Mouse (Mus musculus): Measurements from ENCODE around the gene Fignl1. TPM values are rescaled to one million over a fixed set of nuclear protein-coding genes. Genes with fewer than 3 reads are reported as not detected.

The Fignl1 gene
- polyA plus RNA-seq (2015; fragmentation: Nextera tagmentation; extraction: Ambion mirVana): 54.1 and 54.4 TPM in 2 replicates

DNA sequence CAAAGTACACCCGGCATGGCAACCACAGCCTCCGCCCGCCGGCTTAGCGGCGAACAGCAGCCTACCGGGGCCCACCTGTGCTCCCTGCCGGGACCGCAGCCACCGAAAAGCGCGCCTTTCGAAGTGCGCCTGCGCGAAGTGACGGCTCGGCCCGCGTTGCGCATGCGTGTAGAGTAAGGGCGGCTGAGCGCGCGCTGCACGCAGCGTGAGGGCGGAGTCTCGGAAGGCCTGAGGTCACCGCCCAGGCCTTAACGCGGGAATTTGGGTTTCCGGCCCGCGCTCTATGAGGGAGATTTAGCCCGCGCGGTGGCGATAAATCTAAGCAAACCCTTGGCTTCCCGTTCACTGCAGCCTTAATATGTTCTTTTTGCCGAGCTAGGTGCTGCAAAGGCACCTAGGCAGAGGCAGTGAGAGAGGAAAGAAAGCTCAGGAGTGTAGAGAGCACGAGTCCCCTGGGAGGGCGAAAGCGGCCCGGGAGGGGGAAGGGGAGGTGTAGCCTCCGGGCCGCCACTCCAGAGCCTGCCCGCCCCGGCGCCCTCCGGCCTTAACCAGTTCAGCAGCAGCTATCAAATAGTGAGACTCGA lies at the start of gene Fignl1:
Gene Fignl1 (minus strand): TSS at position 143 of the 584 bp plus-strand sequence.
- peaks cover 7% of the 10 kb centered on the region for H3K4me1 ChIP-seq
- peak within 1 kb of the TSS; percentile 83 for H3K9ac ChIP-seq
- WGBS: under 1% methylated on average over 53 of the region's 53 CpGs
- peaks cover 6% of the 10 kb centered on the region; the same call in 1 of the 2 replicates for H3K36me3 ChIP-seq
- H3K27me3 ChIP-seq (replicated peaks): no peaks in the 10 kb centered on the region
- peak within 1 kb of the TSS; percentile 75 for H3K4me2 ChIP-seq
- peak; percentile 98 for ATAC-seq (ENCODE audit: insufficient read depth, low FRiP score, low read depth)
- H3K27ac ChIP-seq: peak within 1 kb of the TSS; percentile 98
- H3K9me3 ChIP-seq: no peaks in the 10 kb centered on the region
- H3K4me3 ChIP-seq (replicated peaks): peak within 1 kb of the TSS; percentile 77

- WGBS: 91% methylated on average over 3 of the region's 3 CpGs
- no peak for ATAC-seq (ENCODE audit: insufficient read depth, low FRiP score, low read depth)
- H3K27ac ChIP-seq: peak overlapping the region; percentile 1; the same call in 1 of the 2 replicates
Measured at GRCm38 (mm10) chr11:11856959-11857358, 48.2 kb upstream of the Fignl1 start.

GRCm38 (mm10) chr11:11855685-11856131 lies 46.9 kb upstream of the Fignl1 start:
- H3K36me3 ChIP-seq: no peaks in the 10 kb centered on the region
- peaks cover 7% of the 10 kb centered on the region for H3K4me1 ChIP-seq
- ATAC-seq (ENCODE audit: insufficient read depth, low FRiP score, low read depth): no peak
- no peaks in the 10 kb centered on the region for H3K9me3 ChIP-seq
- 57% methylated on average over 11 of the region's 11 CpGs for WGBS
- H3K27me3 ChIP-seq (replicated peaks): no peaks in the 10 kb centered on the region
- H3K9ac ChIP-seq: no peak overlapping the region
- no peak overlapping the region for H3K4me3 ChIP-seq (replicated peaks)
- H3K27ac ChIP-seq: peak overlapping the region; percentile 82
- H3K4me2 ChIP-seq: no peak overlapping the region

More at GRCm38 (mm10) chr11:11856959-11857358, 48.2 kb upstream of the Fignl1 start:
- H3K9ac ChIP-seq: no peak overlapping the region
- no peak overlapping the region for H3K4me2 ChIP-seq
- no peaks in the 10 kb centered on the region for H3K36me3 ChIP-seq
- no peak overlapping the region for H3K4me3 ChIP-seq (replicated peaks)
- H3K9me3 ChIP-seq: no peaks in the 10 kb centered on the region
- no peaks in the 10 kb centered on the region for H3K27me3 ChIP-seq (replicated peaks)
- peaks cover 5% of the 10 kb centered on the region for H3K4me1 ChIP-seq

DNA sequence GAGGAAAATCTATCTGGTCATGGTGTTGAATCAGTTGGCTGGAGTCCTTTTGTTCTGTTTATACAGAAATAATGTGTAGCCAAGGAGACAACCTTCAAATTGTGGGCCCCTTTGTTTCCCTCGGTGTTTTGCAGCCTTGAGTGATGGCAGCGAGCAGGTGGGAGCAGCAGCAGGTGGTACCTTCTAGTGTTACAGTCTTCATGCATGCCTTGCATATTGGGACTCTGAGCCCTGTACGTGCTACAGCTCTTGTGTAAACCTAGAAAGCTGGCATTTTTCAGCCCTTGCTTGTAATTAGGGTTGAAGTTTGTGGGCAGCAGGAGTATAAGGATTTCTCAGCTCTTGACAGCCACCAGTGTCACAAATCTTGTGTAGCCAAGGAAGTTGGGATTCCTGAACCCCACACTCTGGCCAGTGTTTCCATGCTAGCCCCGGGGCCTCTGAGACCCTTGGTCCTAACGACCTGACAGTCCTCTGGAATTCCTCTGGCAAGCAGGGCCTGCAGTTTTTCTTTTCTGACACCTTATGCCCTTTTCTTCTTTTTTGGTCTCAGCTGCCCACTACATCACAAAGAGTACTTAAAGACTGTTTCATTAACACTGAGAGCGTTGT lies 46.4 kb upstream of the Fignl1 start:
- H3K27me3 ChIP-seq (replicated peaks): no peaks in the 10 kb centered on the region
- H3K4me1 ChIP-seq: peaks cover 12% of the 10 kb centered on the region
- no peak overlapping the region for H3K9ac ChIP-seq
- no peak overlapping the region for H3K4me2 ChIP-seq
- WGBS: 33% methylated on average over 6 of the region's 6 CpGs
- H3K36me3 ChIP-seq: no peaks in the 10 kb centered on the region
- H3K4me3 ChIP-seq (replicated peaks): no peak overlapping the region
- peak overlapping the region; percentile 82 for H3K27ac ChIP-seq
- no peaks in the 10 kb centered on the region for H3K9me3 ChIP-seq
- ATAC-seq (ENCODE audit: insufficient read depth, low FRiP score, low read depth): peak; percentile 45; the same call in 1 of the 2 replicates

DNA sequence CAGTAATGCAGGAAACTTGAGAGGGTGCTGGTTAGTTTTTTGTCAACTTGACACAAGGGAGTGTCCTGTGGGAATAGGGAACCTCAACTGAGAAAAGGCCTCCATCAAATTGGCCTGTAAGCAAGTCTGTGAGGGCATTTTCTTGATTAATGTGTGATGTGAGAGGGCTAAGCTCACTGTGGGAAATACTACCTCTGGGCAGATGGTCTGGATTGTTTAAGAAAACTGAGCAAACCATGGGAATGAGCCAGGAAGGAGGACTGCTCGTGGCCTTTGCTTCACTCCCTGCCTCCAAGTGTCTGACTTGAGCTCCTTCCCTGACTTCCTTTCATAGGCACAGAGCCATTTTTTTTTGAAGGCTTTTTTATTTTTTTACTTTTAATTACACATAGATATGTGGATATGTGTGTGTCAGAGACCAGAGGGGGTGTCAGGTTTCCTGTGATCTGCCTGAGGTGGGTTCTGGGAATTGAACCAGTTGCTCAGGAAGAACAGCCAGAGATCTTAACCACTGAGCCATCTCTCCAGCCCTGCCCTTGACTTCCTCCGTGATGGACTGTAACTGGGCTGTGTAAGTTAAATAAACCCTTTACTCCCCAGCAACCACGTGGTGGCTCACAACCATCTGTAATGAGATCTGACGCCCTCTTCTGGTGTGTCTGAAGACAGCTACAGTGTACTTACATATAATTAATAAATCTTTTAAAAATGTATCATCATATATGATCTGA lies 45.1 kb upstream of the Fignl1 start:
- Histone ChIP-seq H3K36me3 (no peaks in the 10 kb centered on the region), H3K4me3 (replicated peaks) (no peak overlapping the region), H3K27me3 (replicated peaks) (no peaks in the 10 kb centered on the region), H3K4me2 (no peak overlapping the region), H3K4me1 (peaks cover 12% of the 10 kb centered on the region), H3K27ac (peak overlapping the region; percentile 82), H3K9ac (no peak overlapping the region), H3K9me3 (no peaks in the 10 kb centered on the region)
- ATAC-seq (ENCODE audit: insufficient read depth, low FRiP score, low read depth): peak; percentile 80
- 21% methylated on average over 4 of the region's 4 CpGs for WGBS

DNA sequence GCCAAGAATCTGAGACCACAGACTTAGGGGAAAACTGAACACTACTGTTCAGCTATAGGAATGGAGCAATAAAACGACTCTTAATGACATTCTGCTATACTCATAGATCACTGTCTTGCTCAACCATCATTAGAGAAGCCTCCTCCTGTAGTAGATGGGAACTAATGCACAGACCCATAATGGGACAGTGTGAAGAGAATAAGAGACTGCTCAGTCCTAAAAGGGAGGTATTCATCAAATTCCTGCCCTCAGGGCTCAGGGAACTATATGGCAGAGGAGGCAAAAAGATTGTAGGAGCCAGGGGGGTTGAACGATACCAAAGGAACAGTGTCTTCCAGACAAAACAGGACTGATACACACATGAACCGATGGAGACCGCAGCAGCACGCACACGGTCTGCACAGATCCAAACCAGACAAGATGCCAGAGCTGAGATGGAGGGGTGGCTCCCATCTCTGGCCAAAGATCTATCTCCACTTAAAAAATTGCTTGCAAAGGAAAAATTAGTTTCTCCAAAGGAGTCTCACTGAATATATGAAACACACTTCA lies 43.3 kb upstream of the Fignl1 start:
- H3K4me1 ChIP-seq: peaks cover 12% of the 10 kb centered on the region
- H3K27ac ChIP-seq: peak overlapping the region; percentile 52

DNA sequence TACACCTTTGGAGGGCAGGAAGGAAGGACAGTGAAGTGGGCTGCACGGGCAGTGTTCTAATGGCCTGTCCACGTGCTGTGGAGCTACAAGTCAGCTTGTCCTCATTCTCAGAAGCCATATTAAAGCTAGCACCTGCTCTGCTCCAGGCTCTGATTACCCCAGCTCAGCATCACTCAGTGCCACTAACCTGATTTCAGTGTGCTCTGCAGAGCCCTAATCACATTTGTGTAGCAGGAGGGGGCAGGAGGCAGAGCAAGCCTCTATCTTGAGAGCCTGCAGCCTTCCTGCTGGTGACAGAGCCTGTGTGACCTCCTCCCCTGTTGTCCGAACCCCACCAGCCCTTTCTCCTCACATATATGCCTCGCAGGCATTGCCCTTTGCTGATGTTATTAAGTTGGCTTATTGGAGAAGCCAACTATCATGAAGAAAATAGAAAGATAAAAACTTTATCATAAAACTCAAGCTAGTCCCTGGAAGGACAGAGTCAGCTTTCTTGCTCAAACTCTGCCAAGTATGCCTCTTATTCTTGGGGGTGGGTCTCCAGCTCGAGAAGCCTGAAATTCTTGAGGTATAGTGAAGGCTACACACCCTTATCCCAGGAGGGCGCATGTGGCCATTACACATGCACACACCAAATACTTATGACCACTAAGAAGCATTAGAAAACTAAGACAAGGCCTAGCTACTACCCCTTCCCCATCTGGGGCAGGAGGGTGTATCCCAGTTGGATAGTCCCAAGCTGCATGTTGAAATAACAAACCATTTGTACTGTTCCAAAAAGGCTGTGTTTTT lies 41.9 kb upstream of the Fignl1 start:
- WGBS: 58% methylated on average over 6 of the region's 6 CpGs
- peak overlapping the region; percentile 52 for H3K27ac ChIP-seq
- peaks cover 9% of the 10 kb centered on the region for H3K4me1 ChIP-seq
- H3K4me3 ChIP-seq (replicated peaks): no peak overlapping the region
- no peak for ATAC-seq (ENCODE audit: insufficient read depth, low FRiP score, low read depth)
- no peak overlapping the region for H3K4me2 ChIP-seq
- H3K36me3 ChIP-seq: no peaks in the 10 kb centered on the region
- H3K27me3 ChIP-seq (replicated peaks): no peaks in the 10 kb centered on the region
- H3K9me3 ChIP-seq: no peaks in the 10 kb centered on the region
- H3K9ac ChIP-seq: no peak overlapping the region

More for the DNA sequence above, 43.3 kb upstream of the Fignl1 start:
- H3K9ac ChIP-seq: no peak overlapping the region
- no peak overlapping the region for H3K4me2 ChIP-seq
- no peaks in the 10 kb centered on the region for H3K27me3 ChIP-seq (replicated peaks)
- H3K4me3 ChIP-seq (replicated peaks): no peak overlapping the region
- no peak for ATAC-seq (ENCODE audit: insufficient read depth, low FRiP score, low read depth)
- H3K36me3 ChIP-seq: no peaks in the 10 kb centered on the region
- no peaks in the 10 kb centered on the region for H3K9me3 ChIP-seq
- 68% methylated on average over 6 of the region's 6 CpGs for WGBS

DNA sequence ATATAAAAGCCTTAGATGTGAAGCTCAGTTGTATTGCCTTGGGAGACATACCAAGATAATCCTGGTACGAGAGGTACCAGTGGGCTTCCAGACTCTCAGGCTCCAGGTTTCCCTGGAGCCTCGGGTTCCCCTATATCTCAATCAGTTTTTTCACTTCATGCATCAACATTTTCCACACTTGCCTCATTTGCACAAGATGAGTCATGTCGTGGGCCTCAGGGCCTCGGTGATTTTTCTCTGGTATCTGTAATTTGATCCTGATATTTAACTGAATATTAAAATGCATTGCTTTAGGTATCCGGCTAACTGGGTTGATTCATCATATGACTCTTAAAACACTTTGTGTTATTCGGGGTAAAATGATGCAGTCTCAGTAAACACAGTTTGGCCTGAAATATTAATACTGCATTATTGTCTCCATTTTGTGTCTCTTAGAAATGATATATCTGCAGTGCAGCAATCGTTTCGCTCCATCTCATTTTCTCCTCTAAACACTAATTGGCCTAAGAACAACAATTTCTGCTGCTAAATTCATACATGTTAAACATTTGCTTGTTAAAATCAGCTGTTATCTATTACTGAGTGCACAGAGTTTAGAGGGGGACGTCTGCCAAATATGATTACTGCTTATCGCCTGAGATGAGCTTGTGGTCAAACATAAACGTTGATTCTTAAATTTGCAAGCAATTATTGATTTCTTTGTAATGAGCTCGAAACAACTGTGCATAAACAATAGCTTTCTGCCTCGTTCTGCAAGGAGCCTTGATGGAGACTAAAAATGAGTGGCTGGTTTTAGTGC lies 41.0 kb upstream of the Fignl1 start:
- H3K9ac ChIP-seq: no peak overlapping the region
- H3K27ac ChIP-seq: peak overlapping the region; percentile 52; the same call in 1 of the 2 replicates
- H3K4me2 ChIP-seq: no peak overlapping the region
- WGBS: 42% methylated on average over 13 of the region's 13 CpGs
- no peak for ATAC-seq (ENCODE audit: insufficient read depth, low FRiP score, low read depth)
- no peaks in the 10 kb centered on the region for H3K27me3 ChIP-seq (replicated peaks)
- peaks cover 11% of the 10 kb centered on the region for H3K4me1 ChIP-seq
- H3K36me3 ChIP-seq: no peaks in the 10 kb centered on the region
- no peaks in the 10 kb centered on the region for H3K9me3 ChIP-seq
- H3K4me3 ChIP-seq (replicated peaks): no peak overlapping the region

DNA sequence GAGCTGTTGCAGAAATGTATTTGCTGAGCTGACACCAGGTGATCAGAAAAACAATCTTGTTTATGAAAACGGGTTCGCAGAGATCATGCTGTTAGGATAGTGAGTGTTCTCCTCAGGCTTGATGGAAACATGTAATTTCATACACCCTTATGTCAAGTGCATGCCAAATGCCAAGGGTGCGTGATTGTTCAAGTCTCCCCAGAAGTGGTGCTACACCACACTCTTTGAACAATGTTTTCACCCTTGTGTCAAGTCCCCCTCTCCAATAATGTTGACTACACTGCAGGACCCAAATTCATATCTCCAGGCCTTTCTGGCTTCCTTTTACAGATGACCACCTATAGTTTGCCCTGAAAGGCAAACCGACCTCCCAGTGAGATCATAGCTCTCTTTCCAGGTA lies 39.7 kb upstream of the Fignl1 start:
- no peak for ATAC-seq (ENCODE audit: insufficient read depth, low FRiP score, low read depth)
- Histone ChIP-seq H3K4me2 (no peak overlapping the region), H3K27me3 (replicated peaks) (no peaks in the 10 kb centered on the region), H3K27ac (0 out of 2 replicates have a peak overlapping the region, but pooled peaks have one; percentile 26), H3K36me3 (no peaks in the 10 kb centered on the region), H3K4me1 (peaks cover 13% of the 10 kb centered on the region), H3K9ac (no peak overlapping the region), H3K4me3 (replicated peaks) (no peak overlapping the region), H3K9me3 (no peaks in the 10 kb centered on the region)
- 88% methylated on average over 4 of the region's 4 CpGs for WGBS

- WGBS: 66% methylated on average over 8 of the region's 8 CpGs
Measured at GRCm38 (mm10) chr11:11845044-11845443, 36.3 kb upstream of the Fignl1 start.

More at GRCm38 (mm10) chr11:11845044-11845443, 36.3 kb upstream of the Fignl1 start:
- peaks cover 6% of the 10 kb centered on the region for H3K4me1 ChIP-seq
- H3K9ac ChIP-seq: no peak overlapping the region
- no peak for ATAC-seq (ENCODE audit: insufficient read depth, low FRiP score, low read depth)
- no peak overlapping the region for H3K4me2 ChIP-seq
- peak overlapping the region; percentile 60 for H3K27ac ChIP-seq
- no peaks in the 10 kb centered on the region for H3K27me3 ChIP-seq (replicated peaks)
- H3K36me3 ChIP-seq: no peaks in the 10 kb centered on the region
- H3K4me3 ChIP-seq (replicated peaks): no peak overlapping the region
- no peaks in the 10 kb centered on the region for H3K9me3 ChIP-seq

Measured in stomach, embryonic 15.5 days (tissue).